Mouse (Mus musculus) C2C12 (cell line): Measurements from ENCODE around the gene Aoc1.

ENCODE experiments used
- CEBPB ChIP-seq: IDR thresholded peaks from one replicate; pipeline ENCODE4 v1.6.1; 2011; ENCODE audit warnings: low read depth, mild to moderate bottlenecking, control low read depth, moderate library complexity
- CTCF ChIP-seq: IDR thresholded peaks from one replicate; pipeline ENCODE4 v1.5.1; 2011; ENCODE audit not compliant: control insufficient read depth, insufficient read depth, insufficient read length
- MAX ChIP-seq: IDR thresholded peaks from one replicate; pipeline ENCODE4 v1.6.1; 2011; ENCODE audit warnings: mild to moderate bottlenecking, control low read depth
- MYOG ChIP-seq: IDR thresholded peaks from one replicate; pipeline ENCODE4 v1.6.1; 2011; ENCODE audit not compliant: control insufficient read depth, insufficient read length; ENCODE audit errors: extremely low read depth
- USF1 ChIP-seq: IDR thresholded peaks from one replicate; pipeline ENCODE4 v1.6.1; 2011; ENCODE audit warnings: low read depth, mild to moderate bottlenecking, control low read depth, moderate library complexity

DNA sequence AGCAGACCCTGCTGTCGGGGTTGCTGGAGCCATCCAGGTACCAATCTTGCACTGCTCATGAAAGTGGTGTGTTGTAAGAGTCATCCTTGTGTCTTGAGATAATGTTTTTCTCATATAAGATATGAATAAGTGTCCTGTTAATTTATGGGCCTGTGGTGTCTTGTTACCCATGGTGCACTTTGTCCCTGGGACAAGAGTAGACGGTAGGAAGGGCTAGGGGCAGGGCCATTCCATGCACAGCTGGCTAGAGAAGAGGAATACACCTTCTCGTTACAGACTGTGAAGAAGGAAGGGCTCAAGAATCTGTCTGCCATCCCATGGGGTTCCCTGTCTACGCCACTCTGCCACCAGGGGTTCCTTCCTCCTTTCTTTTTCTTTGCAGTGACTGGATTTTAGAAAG, 1.9 kb downstream of the Aoc1 start:
- TF ChIP-seq CTCF (no peak), USF1 (no peak), MAX (no peak), CEBPB (no peak), MYOG (no peak)
